Mouse (Mus musculus) liver, embryonic 14.5 days (tissue): ENCODE data around the gene Lingo1.

Experiments used
- CTCF ChIP-seq: IDR thresholded peaks from 2 replicates; pipeline ENCODE4 v1.5.1; 2016; ENCODE audit warnings: antibody characterized with exemption, low read depth, control low read depth
- EP300 ChIP-seq: IDR thresholded peaks from 2 replicates; pipeline ENCODE4 v1.6.1; 2016; ENCODE audit warnings: antibody characterized with exemption, low read depth

DNA sequence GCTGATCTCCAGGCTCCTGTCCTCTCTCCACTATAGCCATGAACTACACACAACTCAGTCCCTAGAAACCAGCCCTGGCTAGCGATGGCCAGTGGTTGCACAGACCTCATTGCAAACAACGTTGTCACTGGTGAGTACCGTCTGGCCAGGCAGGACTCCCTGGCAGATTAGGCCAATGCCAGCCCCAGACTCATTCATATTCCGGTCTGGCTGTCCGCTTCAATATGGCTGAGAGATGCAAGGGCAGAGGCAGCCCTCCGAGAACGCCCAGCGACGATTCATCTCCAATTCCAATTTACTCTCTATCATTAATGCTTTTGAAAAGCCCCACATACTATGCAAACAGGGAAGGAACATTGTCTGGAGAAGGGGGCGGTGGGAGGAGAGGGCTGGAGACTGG is 11.7 kb downstream of the Lingo1 start:
- TF ChIP-seq CTCF (no peak), EP300 (no peak)
